Mouse (Mus musculus) Patski (cell line): Measurements from ENCODE around the gene Cyp2u1. TPM values are rescaled to one million over a fixed set of nuclear protein-coding genes. Genes with fewer than 3 reads are reported as not detected.
A peak's percentile ranks its signal among the peaks of the same experiment; 100 is the strongest.

Experiments
- ATAC-seq: fragments of 100-300 bp; one replicate; pipeline ENCODE4 v1.8.0; 2021
- CTCF ChIA-PET: fragments of 350-600 bp; sonication (Branson Sonifier 250); formaldehyde crosslinking; loops from one replicate; lab custom pipeline; 2022; ENCODE audit warnings: inconsistent platforms; lab: Charles Lee
- POLR2A ChIA-PET: fragments of 350-600 bp; sonication (Branson Sonifier 250); formaldehyde crosslinking; loops from one replicate; lab custom pipeline; 2022; ENCODE audit warnings: antibody characterized with exemption, inconsistent platforms; lab: Charles Lee
- DNase-seq: peaks from one replicate; pipeline ENCODE4 v3.0.0-alpha.2; 2011; ENCODE audit warnings: low read depth, low spot score
- H3K27me3 ChIP-seq: fragments of 371-371 bp; one replicate; pipeline ENCODE4 v1.5.1; 2021
- CTCF ChIP-seq: fragments of 100-300 bp; IDR thresholded peaks from one replicate; pipeline ENCODE4 v1.5.1; 2021
- in situ Hi-C: fragments of 300-500 bp; cut with MboI; formaldehyde crosslinking; loops from 3 replicates; pipeline ENCODE4 v1.11.1; 2018; ENCODE audit warnings: low pct_unique_long_range_greater_than_20kb, mixed read lengths
- polyA plus RNA-seq: library from polyadenylated mRNA; unstranded; gene quantifications from one replicate; pipeline ENCODE4 v1.2.3, GENCODE M21; 2021

The Cyp2u1 gene
- polyA plus RNA-seq, 1 experiment from 2014 or later: 16.9 TPM

DNA sequence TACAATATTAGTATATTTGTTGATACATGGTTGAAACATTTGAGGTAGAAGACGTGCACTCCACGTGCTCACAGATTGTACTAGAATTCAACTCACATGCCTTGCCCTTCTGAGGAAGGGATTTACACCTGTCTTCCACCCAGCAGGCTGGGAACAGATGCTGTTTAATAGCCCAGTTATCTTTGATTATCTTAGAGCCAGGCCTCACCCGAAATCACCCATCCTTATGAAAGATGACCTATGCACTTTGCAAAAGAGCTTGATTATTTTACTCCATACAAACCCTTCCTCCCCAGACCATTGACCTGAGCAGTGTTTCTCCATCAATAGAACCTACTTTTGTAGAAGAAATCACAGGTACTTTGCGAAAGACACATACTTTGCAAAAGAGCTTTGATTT lies 7.5 kb upstream of the Cyp2u1 start:
- H3K27me3 ChIP-seq: no peaks in the 10 kb centered on the region
- in situ Hi-C loops: no loop called here
- POLR2A ChIA-PET: no interaction called here
- ATAC-seq: no peak
- no peak for TF ChIP-seq CTCF
- DNase-seq: no peak
- CTCF ChIA-PET: interaction anchor here (1.0 to 2.6 kb wide), 5 partner anchors 9 to 243 kb away, joined by 3 to 15 read pairs (median 3); no protein-coding TSS in a partner anchor

GRCm38 (mm10) chr3:131307811-131308210 lies 4.8 kb upstream of the Cyp2u1 start:
- no peak for TF ChIP-seq CTCF
- DNase-seq (no peak), ATAC-seq (no peak)
- POLR2A ChIA-PET: no interaction called here
- H3K27me3 ChIP-seq: no peaks in the 10 kb centered on the region
- CTCF ChIA-PET: interaction anchor here (2.0 kb wide), 1 partner anchor 13 kb away, joined by 8 read pairs; no protein-coding TSS in a partner anchor
- in situ Hi-C loops: no loop called here

DNA sequence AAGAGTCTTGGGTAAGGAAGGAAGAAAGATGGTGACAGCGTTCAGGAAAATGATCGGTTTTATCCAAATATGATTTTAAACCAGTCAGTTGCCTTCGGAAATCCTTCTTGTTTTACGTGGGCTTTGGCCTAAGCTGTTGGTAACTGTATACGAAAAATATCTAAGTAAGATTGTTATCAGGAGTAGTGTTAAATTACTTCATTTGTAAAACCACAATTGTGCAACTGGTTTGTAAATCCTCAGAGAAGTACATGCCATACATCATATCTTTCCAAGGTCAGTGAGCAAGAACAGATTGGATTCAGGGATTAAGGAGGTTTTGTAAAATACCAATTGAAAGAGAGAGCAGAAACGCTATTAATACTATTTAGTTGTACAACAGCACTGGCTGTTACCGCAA lies 3.2 kb upstream of the Cyp2u1 start:
- no peaks in the 10 kb centered on the region for H3K27me3 ChIP-seq
- in situ Hi-C loops: no loop called here
- TF ChIP-seq CTCF: no peak
- POLR2A ChIA-PET: interaction anchor here (1.1 kb wide), 1 partner anchor 14 kb away, joined by 5 read pairs; no protein-coding TSS in a partner anchor
- ATAC-seq: no peak
- CTCF ChIA-PET: interaction anchor here (2.0 kb wide), 1 partner anchor 14 kb away, joined by 13 read pairs; no protein-coding TSS in a partner anchor
- no peak for DNase-seq

DNA sequence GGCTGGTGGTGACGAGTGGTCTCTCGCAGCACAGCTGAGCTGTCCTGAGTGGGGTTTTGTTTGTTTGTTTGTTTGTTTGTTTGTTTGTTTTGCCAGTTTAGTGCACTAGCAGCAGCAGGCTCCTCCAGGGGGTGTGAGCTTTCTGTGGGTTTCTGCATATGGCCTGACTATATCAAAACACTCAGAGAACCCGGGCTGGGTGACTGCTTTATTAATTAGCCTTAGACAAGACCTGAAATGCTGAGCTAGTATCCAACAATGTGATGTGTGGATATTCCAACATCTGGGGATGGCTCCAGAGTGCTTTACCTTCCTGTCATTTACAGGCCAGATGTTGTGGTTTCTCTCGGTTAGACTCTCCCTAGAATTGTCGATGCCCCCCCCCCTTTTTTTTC lies 290 bp upstream of the Cyp2u1 start:
- ATAC-seq: peak; percentile 19
- POLR2A ChIA-PET: interaction anchor here (0.8 to 1.3 kb wide), 3 partner anchors 17 to 234 kb away, joined by 3 to 4 read pairs (median 3); no protein-coding TSS in a partner anchor

DNA sequence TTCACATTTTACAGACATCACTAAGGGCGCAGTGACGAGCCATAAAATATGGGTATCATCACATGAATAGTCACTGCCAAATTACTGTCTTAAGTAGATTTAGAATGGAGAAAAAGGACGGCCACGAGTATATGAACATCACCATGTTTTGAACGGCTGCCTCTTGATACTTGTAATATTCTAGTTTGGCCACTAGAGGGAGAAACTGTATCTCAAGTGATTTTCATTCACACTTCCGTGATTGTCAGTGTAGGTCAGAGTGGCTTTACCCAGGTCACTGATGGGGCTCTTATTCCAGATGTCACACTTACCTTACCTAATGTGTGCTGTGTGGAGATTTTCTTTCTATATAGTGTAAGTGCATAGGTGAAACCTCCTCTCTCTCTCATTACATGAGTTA lies 3.1 kb downstream of the Cyp2u1 start:
- DNase-seq: no peak
- TF ChIP-seq CTCF: no peak
- ChIA-PET POLR2A (no interaction called here), CTCF (interaction anchor here (0.7 to 0.8 kb wide), 2 partner anchors 253 to 255 kb away, joined by 3 read pairs; no protein-coding TSS in a partner anchor)
- in situ Hi-C loops: loop anchor here (5.0 kb wide), 1 partner anchor 252 kb away; no protein-coding TSS in a partner anchor
- no peak for ATAC-seq
- no peaks in the 10 kb centered on the region for H3K27me3 ChIP-seq

More for the DNA sequence above, 290 bp upstream of the Cyp2u1 start:
- TF ChIP-seq CTCF: no peak
- H3K27me3 ChIP-seq: no peaks in the 10 kb centered on the region
- CTCF ChIA-PET: interaction anchor here (1.8 to 2.8 kb wide), 4 partner anchors 10 to 222 kb away, joined by 6 to 16 read pairs (median 8); no protein-coding TSS in a partner anchor
- in situ Hi-C loops: loop anchor here (5.0 kb wide), 1 partner anchor 249 kb away; no protein-coding TSS in a partner anchor
- DNase-seq: no peak

GRCm38 (mm10) chr3:131299078-131299477 lies 3.9 kb downstream of the Cyp2u1 start:
- ChIA-PET CTCF (interaction anchor here (0.6 to 2.3 kb wide), 5 partner anchors 14 to 258 kb away, joined by 3 to 8 read pairs (median 3); no protein-coding TSS in a partner anchor), POLR2A (no interaction called here)
- H3K27me3 ChIP-seq: no peaks in the 10 kb centered on the region
- no peak for TF ChIP-seq CTCF
- in situ Hi-C loops: no loop called here
- DNase-seq (no peak), ATAC-seq (no peak)

DNA sequence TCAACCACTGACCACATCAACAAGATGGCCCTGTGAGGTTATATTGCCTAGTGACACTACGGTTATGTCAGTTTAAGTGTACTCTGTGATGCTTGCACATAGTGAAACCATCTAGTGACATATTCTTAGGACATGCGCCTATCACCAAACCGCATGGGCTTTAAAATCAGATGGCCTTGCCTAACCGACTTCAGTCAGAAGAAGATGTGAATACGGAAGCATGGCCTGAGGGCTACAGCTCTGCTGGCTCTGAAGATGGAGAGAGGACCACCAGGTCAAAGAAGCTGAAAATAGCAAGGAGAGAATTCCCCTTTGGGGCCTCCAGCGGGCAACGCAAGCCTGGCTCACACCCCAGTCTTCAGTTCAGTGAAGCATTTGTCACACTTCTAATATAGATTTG lies 6.1 kb downstream of the Cyp2u1 start:
- ATAC-seq (no peak), DNase-seq (no peak)
- TF ChIP-seq CTCF: no peak
- H3K27me3 ChIP-seq: no peaks in the 10 kb centered on the region
- CTCF ChIA-PET: interaction anchor here (1.2 to 1.5 kb wide), 2 partner anchors 10 to 23 kb away, joined by 5 read pairs; no protein-coding TSS in a partner anchor
- POLR2A ChIA-PET: interaction anchor here (0.6 kb wide), 1 partner anchor 246 kb away, joined by 3 read pairs; no protein-coding TSS in a partner anchor
- in situ Hi-C loops: no loop called here

DNA sequence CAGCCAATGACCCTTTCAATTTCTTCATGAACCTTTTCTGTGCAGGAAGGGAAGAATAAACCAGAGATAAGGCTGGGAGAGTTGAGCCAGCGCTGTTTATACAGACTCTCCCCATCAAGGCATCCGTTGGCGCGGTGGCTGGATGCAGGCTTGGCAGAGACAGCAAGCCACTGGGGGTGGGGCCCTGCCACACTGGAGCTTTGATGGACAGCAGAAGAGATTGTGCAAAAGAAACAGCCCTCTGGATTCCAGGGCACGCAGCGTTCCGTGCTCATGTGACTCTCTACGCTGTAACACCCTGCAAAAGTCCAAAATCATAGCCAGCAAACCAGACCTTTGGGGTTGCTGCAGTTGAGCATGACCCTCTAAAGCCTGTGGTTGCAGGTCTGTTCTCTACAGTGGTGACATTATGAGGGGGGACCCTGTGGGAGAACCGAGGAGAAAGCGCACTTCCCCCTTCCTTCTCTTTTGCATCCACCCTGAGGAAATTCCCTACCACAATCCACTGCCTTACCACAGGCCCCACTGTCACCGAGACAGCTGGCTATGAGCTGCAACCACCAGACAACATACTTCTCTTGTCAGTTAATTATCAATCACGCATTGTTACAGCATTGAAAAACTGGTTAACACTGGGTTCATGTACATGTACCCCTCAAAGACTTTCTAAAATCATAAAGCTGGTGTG lies 7.4 kb downstream of the Cyp2u1 start:
- H3K27me3 ChIP-seq: no peaks in the 10 kb centered on the region
- ChIA-PET CTCF (interaction anchor here (1.2 to 2.0 kb wide), 6 partner anchors 9 to 24 kb away, joined by 3 to 6 read pairs (median 5); partner anchors contain the start of gene Hadh), POLR2A (no interaction called here)
- DNase-seq (no peak), ATAC-seq (no peak)
- TF ChIP-seq CTCF: no peak
- in situ Hi-C loops: no loop called here

DNA sequence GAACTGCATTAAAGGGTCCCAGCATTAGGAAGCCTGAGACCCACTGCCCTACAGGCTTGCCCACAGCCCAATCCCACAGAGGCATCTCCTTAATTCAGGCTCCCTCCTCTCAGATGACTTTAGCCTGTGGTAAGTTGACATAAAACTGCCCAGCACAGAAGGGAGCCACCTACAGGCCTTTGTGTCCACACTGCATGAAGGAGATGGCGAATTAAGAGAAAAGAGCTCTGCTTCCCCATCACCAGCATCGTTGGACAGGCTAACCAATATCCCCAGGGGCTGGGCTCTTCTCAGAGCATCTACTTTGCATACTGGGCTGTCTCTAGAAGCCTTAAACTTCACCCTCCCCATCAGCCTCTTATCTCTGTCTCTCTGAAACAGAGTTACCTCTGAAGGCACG lies 8.5 kb downstream of the Cyp2u1 start:
- in situ Hi-C loops: no loop called here
- no peak for TF ChIP-seq CTCF
- DNase-seq (no peak), ATAC-seq (no peak)
- ChIA-PET CTCF (interaction anchor here (1.5 to 2.0 kb wide), 4 partner anchors 9 to 18 kb away, joined by 3 to 9 read pairs (median 6); partner anchors contain the start of gene Cyp2u1), POLR2A (interaction anchor here (0.6 to 0.9 kb wide), 2 partner anchors 263 to 480 kb away, joined by 4 to 5 read pairs; no protein-coding TSS in a partner anchor)
- H3K27me3 ChIP-seq: no peaks in the 10 kb centered on the region

- ATAC-seq: no peak
- CTCF ChIA-PET: interaction anchor here (0.6 to 2.0 kb wide), 4 partner anchors 8 to 476 kb away, joined by 3 to 9 read pairs (median 4); partner anchors contain the start of gene Cyp2u1
- in situ Hi-C loops: no loop called here
- TF ChIP-seq CTCF: no peak
- POLR2A ChIA-PET: interaction anchor here (0.7 kb wide), 1 partner anchor 1172 kb away, joined by 5 read pairs; no protein-coding TSS in a partner anchor
- DNase-seq: no peak
- no peaks in the 10 kb centered on the region for H3K27me3 ChIP-seq
Measured at GRCm38 (mm10) chr3:131292959-131293358, 10.1 kb downstream of the Cyp2u1 start.
